Mouse (Mus musculus) limb, embryonic 14.5 days (tissue): ENCODE results near the gene Nt5c1a. TPM values are rescaled to one million over a fixed set of nuclear protein-coding genes. Genes with fewer than 3 reads are reported as not detected.

ENCODE experiments used
- ATAC-seq: fragments of 200-750 bp; cut with Nextera tagmentation; 2 replicates; pipeline ENCODE4 v1.8.0; 2017; ENCODE audit warnings: low read depth, moderate number of reproducible peaks, moderate TSS enrichment; ENCODE audit not compliant: low FRiP score
- DNase-seq: peaks from one replicate; pipeline ENCODE4 v3.0.0-alpha.2; 2015; ENCODE audit warnings: low spot score
- H3K27ac ChIP-seq: fragments of 300-500 bp; sonication (generic); replicated peaks from 2 replicates; pipeline ENCODE4 v1.5.1; 2014; ENCODE audit warnings: low read depth, mild to moderate bottlenecking, low read length, moderate library complexity, mixed read lengths
- H3K27me3 ChIP-seq: fragments of 300-500 bp; sonication (generic); 2 replicates; pipeline ENCODE4 v1.6.1; 2014; ENCODE audit warnings: low read length, mixed read lengths; ENCODE audit not compliant: control insufficient read depth, insufficient read depth
- H3K36me3 ChIP-seq: fragments of 300-500 bp; sonication (generic); 2 replicates; pipeline ENCODE4 v1.6.1; 2014; ENCODE audit warnings: mild to moderate bottlenecking, low read length, moderate library complexity, mixed read lengths; ENCODE audit not compliant: control insufficient read depth, insufficient read depth
- H3K4me1 ChIP-seq: fragments of 300-500 bp; sonication (generic); 2 replicates; pipeline ENCODE4 v1.6.1; 2014; ENCODE audit warnings: antibody characterized with exemption, low read length, mixed read lengths; ENCODE audit not compliant: control insufficient read depth, insufficient read depth
- H3K4me2 ChIP-seq: fragments of 300-500 bp; sonication (generic); replicated peaks from 2 replicates; pipeline ENCODE4 v1.6.1; 2014; ENCODE audit warnings: low read depth, mild to moderate bottlenecking, low read length, moderate library complexity; ENCODE audit not compliant: severe bottlenecking
- H3K4me3 ChIP-seq: fragments of 300-500 bp; sonication (generic); replicated peaks from 2 replicates; pipeline ENCODE4 v1.5.1; 2014; ENCODE audit warnings: low read length
- H3K9ac ChIP-seq: fragments of 300-500 bp; sonication (generic); 2 replicates; pipeline ENCODE4 v1.6.1; 2014; ENCODE audit warnings: mild to moderate bottlenecking, low read depth, low read length, moderate library complexity; ENCODE audit not compliant: severe bottlenecking
- H3K9me3 ChIP-seq: fragments of 300-500 bp; sonication (generic); 2 replicates; pipeline ENCODE4 v1.6.1; 2016; ENCODE audit warnings: low read length; ENCODE audit not compliant: control insufficient read depth
- POLR2A ChIP-seq: fragments of 200-500 bp; IDR thresholded peaks from 2 replicates; pipeline ENCODE4 v1.8.0; 2012; ENCODE audit warnings: inconsistent platforms, mild to moderate bottlenecking, moderate library complexity, borderline replicate concordance; ENCODE audit not compliant: insufficient read depth, insufficient read length; ENCODE audit errors: extremely low read depth
- WGBS: fragments of 180-500 bp; shearing (Covaris S2); extraction: QIAGEN DNeasy Blood & Tissue Kit; methylation state at CpG from one replicate; pipeline ENCODE4 v1.1.7; 2014; 5-methylcytosine and 5-hydroxymethylcytosine counted together
- polyA plus RNA-seq, 2 experiments: library from polyadenylated mRNA; depleted of rRNA in 1 of 2; stranded (reverse) in 1 of 2; unstranded in 1 of 2; fragments of >200 nt; fragmentation: Nextera tagmentation in 1 of 2; extraction: Ambion mirVana in 1 of 2; gene quantifications; 2 replicates each; pipeline versions ENCODE4 v1.2.1 to v1.2.3; 2012 to 2014

The Nt5c1a gene
- polyA plus RNA-seq, 2 experiments = 0.05 TPM; not detected in 1

GRCm38 (mm10) chr4:123212330-123212729 lies 11.0 kb downstream of the Nt5c1a start:
- no peak for DNase-seq
- no peaks in the 10 kb centered on the region for H3K36me3 ChIP-seq
- TF ChIP-seq POLR2A = no peak
- H3K9ac ChIP-seq = no peak overlapping the region
- ATAC-seq = no peak
- 0 out of 2 replicates have a peak, but pooled peaks cover 4% of the 10 kb centered on the region for H3K4me1 ChIP-seq
- 48% methylated on average over 2 of the region's 2 CpGs for WGBS
- no peaks in the 10 kb centered on the region for H3K9me3 ChIP-seq
- H3K27ac ChIP-seq = no peak overlapping the region
- H3K4me3 ChIP-seq = no peak overlapping the region
- no peaks in the 10 kb centered on the region; the same call in 1 of the 2 replicates for H3K27me3 ChIP-seq
- no peak overlapping the region for H3K4me2 ChIP-seq

GRCm38 (mm10) chr4:123213975-123214374 lies 12.7 kb downstream of the Nt5c1a start:
- no peak for TF ChIP-seq POLR2A
- no peak for ATAC-seq

GRCm38 (mm10) chr4:123215367-123215766 lies 14.1 kb downstream of the Nt5c1a start:
- WGBS = 85% methylated on average over 1 of the region's 1 CpGs
- TF ChIP-seq POLR2A = no peak
- no peak overlapping the region for H3K27ac ChIP-seq

More at GRCm38 (mm10) chr4:123213975-123214374, 12.7 kb downstream of the Nt5c1a start:
- DNase-seq = no peak
- H3K27ac ChIP-seq = no peak overlapping the region
- H3K4me1 ChIP-seq = 0 out of 2 replicates have a peak, but pooled peaks cover 4% of the 10 kb centered on the region
- no peak overlapping the region for H3K9ac ChIP-seq
- H3K4me2 ChIP-seq = no peak overlapping the region
- H3K9me3 ChIP-seq = no peaks in the 10 kb centered on the region
- no peaks in the 10 kb centered on the region for H3K36me3 ChIP-seq
- WGBS = 96% methylated on average over 9 of the region's 9 CpGs
- no peak overlapping the region for H3K4me3 ChIP-seq
- H3K27me3 ChIP-seq = no peaks in the 10 kb centered on the region

GRCm38 (mm10) chr4:123216782-123217181 lies 15.5 kb downstream of the Nt5c1a start:
- Histone ChIP-seq H3K4me1 (no peaks in the 10 kb centered on the region), H3K27ac (no peak overlapping the region), H3K9me3 (no peaks in the 10 kb centered on the region), H3K4me2 (no peak overlapping the region), H3K4me3 (no peak overlapping the region), H3K27me3 (no peaks in the 10 kb centered on the region), H3K36me3 (no peaks in the 10 kb centered on the region), H3K9ac (no peak overlapping the region)
- DNase-seq = peak; percentile 42
- no peak for ATAC-seq
- WGBS = 9% methylated on average over 1 of the region's 1 CpGs
- no peak for TF ChIP-seq POLR2A

More at GRCm38 (mm10) chr4:123215367-123215766, 14.1 kb downstream of the Nt5c1a start:
- Histone ChIP-seq H3K9ac (no peak overlapping the region), H3K27me3 (no peaks in the 10 kb centered on the region), H3K9me3 (no peaks in the 10 kb centered on the region), H3K4me3 (no peak overlapping the region), H3K36me3 (no peaks in the 10 kb centered on the region), H3K4me2 (no peak overlapping the region), H3K4me1 (no peaks in the 10 kb centered on the region)
- ATAC-seq (no peak), DNase-seq (no peak)

GRCm38 (mm10) chr4:123219720-123220357 lies 18.5 kb downstream of the Nt5c1a start:
- DNase-seq = peak; percentile 79
- 74% methylated on average over 15 of the region's 15 CpGs for WGBS
- H3K9ac ChIP-seq = no peak overlapping the region
- TF ChIP-seq POLR2A = peak; percentile 40; the same call in 1 of the 2 replicates
- H3K27me3 ChIP-seq = no peaks in the 10 kb centered on the region
- no peaks in the 10 kb centered on the region for H3K36me3 ChIP-seq
- H3K9me3 ChIP-seq = no peaks in the 10 kb centered on the region
- H3K4me3 ChIP-seq = no peak overlapping the region
- ATAC-seq = peak; percentile 88
- H3K4me1 ChIP-seq = no peaks in the 10 kb centered on the region
- no peak overlapping the region for H3K27ac ChIP-seq
- no peak overlapping the region for H3K4me2 ChIP-seq
